Mouse (Mus musculus): Measurements from ENCODE around the gene Anapc2. TPM values are rescaled to one million over a fixed set of nuclear protein-coding genes. Genes with fewer than 3 reads are reported as not detected.

Gene Anapc2
- total RNA-seq (2021): 10 to 100 TPM; 29.7 to 32.3 TPM
- long read RNA-seq, experiment 1, transcript Anapc2-201 (13 exons, 3,004 nt): major isoform, 34 of 40 reads
- long read RNA-seq, experiment 1, partial matches to known transcripts: 5 of 40 reads
- long read RNA-seq, experiment 1, other reads (novel, unspliced or antisense): 1 of 40 reads
- long read RNA-seq, experiment 2, transcript Anapc2-201 (13 exons, 3,004 nt): major isoform, 43 of 49 reads
- long read RNA-seq, experiment 2, partial matches to known transcripts: 1 of 49 reads
- long read RNA-seq, experiment 2, other reads (novel, unspliced or antisense): 5 of 49 reads

DNA sequence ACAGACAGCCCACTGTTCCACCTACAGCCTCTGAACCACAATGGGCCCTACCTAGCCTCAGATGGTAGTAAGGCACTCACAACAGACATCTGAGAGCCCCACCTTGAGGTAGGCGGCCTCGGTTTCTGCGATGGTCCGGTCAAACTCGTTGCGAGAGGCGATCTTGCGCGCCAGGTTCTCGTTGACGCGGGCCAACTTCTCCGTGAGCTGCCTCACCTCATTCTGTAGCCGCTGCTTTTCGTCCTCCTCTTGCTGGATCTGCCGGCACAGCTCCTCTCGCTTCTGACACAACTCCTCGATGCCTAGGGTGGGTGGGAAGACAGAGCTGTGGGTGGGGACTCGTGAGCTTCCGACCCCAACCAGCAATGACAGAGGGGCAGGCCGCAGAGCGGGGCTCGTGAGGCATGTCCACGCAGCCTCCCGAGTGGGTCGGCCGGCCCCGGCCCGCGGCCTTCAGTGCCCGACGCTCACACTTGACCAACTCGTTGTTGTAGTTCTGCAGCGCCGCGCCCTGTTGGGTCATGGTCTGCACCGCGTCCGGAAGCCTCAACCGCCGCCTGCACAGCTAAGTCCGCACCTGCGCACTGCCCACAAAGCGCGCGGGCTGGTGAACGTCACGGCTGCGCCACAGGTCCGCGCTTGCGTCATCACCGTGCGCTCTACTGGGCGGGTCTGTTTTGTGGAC, at the start of gene Anapc2, which contains the start of gene Ssna1:
Anapc2 (plus strand) TSS at position 652 of the 685 bp plus-strand sequence.
Ssna1 (minus strand) TSS at position 612 of the 685 bp plus-strand sequence.
- intact Hi-C loops (cut with DNase I): loop anchor here (5.0 kb wide), 2 partner anchors 60 to 80 kb away; partner anchors contain the start of gene Man1b1
- peak; percentile 98 for DNase-seq
- H3K4me3 ChIP-seq: peak within 1 kb of the TSS; percentile 98
- H3K27ac ChIP-seq: peak within 1 kb of the TSS; percentile 97
- TF ChIP-seq CTCF (IDR thresholded peaks at IDR 0.05): peak; percentile 53

DNA sequence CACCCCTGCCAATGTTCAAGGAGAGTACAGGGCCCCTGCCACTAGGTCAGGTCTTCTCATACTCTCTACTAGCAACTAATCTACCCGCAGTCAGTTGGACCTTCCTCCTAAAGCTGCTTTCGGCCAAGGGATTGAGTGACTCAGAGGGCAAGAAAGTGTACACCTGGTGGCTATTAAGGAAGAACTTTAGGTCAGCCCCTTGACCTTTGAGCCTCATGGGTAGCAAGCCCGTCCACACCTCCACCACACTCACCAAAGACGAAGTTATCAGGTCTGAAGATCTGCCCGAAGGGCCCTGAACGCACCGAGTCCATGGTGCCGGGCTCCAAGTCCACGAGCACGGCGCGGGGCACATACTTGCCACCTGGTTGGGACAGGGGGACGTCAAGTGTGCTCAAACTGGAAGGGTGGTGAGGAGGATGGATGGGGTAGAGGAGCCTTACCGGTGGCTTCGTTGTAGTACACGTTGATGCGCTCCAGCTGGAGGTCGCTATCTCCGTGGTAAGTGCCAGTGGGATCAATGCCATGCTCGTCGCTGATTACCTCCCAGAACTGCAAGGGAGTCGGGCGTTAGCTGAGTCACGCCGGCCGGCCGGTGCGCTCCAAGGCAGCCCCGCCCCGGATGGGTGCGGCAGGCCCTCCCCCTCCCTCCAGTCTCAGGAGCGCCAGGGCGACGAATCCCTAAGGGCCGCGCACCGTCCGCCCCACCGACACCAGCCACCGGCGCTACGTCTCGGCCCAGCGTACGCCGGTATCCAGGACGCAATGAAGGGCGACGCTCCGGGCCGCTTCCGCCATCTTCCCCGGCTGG, 48.4 kb upstream of the Anapc2 start:
- peak; percentile 94 for DNase-seq
- no peak for TF ChIP-seq CTCF (IDR thresholded peaks at IDR 0.05)
- intact Hi-C loops (cut with DNase I): no loop called here
- Histone ChIP-seq H3K27ac (peak overlapping the region; percentile 97), H3K4me3 (peak overlapping the region; percentile 93)

DNA sequence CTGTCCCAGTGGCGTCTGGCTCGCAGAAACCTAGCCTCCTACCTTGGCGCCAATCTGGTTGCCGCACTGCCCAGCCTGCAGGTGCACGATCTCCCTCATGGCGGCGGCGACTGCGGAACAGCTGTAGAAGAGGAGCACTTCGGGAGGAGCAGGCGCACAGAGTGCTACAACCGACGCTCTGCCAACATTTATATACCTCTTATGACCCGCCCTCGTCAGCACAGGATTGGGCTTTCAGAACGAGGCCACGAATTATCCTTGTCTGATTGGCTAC, 47.8 kb upstream of the Anapc2 start, which contains the start of gene Tubb4b:
Tubb4b (minus strand) TSS at position 211 of the 274 bp plus-strand sequence.
- intact Hi-C loops (cut with DNase I): no loop called here
- Histone ChIP-seq H3K4me3 (peak within 1 kb of the TSS; percentile 93), H3K27ac (peak within 1 kb of the TSS; percentile 98)
- TF ChIP-seq CTCF (IDR thresholded peaks at IDR 0.05): peak; percentile 37; the same call in 1 of the 2 replicates
- DNase-seq: no peak

DNA sequence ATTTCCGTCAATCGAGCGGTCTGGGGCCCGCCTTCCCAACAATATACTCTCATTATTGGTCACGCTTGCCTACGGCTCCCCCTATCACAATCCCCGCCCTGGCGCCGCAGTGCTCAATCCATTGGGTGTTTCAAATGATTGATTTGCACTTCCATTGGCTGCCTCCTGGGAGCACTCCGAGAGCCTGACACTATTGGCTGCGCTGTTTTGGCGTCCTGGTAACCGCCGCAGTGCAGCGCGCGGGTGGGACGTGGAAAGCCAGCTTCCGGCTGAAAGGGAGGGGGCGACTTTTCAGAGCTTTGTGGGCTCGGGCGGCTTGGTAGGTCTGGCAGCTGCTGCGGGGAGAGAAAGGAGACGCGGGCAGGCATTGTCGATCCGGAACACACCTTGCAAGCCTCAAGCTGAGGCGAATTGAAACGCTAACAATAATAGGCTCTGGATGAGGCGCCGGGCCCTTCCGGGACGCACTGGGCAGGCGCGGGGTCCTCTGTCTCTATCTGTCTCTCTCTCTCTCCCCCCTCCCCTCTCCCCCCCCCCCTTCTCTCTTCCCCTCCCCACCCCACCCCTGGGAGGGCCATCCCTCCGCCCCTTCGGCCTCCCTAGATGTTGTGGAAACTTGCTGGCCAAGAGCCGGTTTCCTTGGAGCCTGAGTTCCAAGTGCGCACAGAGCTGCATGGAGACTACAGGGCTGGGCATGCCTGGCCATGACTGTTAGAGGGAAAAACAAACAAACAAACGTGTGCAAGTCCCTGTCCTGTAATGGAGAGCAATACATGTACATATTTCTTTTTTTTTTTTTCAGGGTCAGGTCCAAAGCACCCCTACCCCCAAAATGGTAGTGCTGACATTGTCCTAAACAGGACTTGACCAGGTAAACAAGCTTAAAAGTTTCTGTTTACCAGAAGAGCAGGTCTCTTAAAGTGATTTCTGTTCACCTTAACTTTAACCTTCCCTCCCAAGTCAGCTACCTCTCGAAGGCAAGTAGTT, 47.2 kb upstream of the Anapc2 start:
- Histone ChIP-seq H3K27ac (peak overlapping the region; percentile 98), H3K4me3 (peak overlapping the region; percentile 93)
- TF ChIP-seq CTCF (IDR thresholded peaks at IDR 0.05): no peak
- intact Hi-C loops (cut with DNase I): loop anchor here (5.0 kb wide), 1 partner anchor 67 kb away; no protein-coding TSS in a partner anchor
- peak; percentile 99 for DNase-seq

DNA sequence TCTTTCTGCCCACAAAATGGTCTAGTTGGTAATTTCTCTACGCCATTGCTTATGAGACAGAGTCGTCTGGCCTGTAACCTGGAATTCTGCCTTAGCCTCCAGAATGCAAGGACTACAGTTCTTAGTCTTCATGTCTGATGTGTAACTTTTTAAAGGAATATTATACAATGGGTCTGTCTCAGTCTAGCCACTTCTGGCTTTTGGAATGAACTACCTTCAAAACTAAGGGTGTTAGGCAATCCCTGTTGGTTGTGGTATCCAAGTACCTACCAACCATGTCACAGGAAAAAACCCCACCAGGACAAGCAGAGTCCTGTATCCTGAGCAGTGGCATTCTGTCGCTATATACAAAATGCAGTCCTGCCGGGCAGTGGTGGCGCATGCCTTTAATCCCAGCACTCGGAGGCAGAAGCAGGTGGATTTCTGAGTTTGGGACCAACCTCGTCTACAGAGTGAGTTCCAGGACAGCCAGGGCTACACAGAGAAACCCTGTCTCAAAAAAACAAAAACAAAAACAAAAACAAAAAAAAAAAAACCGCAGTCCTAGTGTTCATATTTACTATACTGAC, 46.4 kb upstream of the Anapc2 start:
- DNase-seq: no peak
- peak overlapping the region; percentile 98 for H3K27ac ChIP-seq
- intact Hi-C loops (cut with DNase I): loop anchor here (5.0 kb wide), 1 partner anchor 66 kb away; no protein-coding TSS in a partner anchor
- peak overlapping the region; percentile 72 for H3K4me3 ChIP-seq
- no peak for TF ChIP-seq CTCF (IDR thresholded peaks at IDR 0.05)

DNA sequence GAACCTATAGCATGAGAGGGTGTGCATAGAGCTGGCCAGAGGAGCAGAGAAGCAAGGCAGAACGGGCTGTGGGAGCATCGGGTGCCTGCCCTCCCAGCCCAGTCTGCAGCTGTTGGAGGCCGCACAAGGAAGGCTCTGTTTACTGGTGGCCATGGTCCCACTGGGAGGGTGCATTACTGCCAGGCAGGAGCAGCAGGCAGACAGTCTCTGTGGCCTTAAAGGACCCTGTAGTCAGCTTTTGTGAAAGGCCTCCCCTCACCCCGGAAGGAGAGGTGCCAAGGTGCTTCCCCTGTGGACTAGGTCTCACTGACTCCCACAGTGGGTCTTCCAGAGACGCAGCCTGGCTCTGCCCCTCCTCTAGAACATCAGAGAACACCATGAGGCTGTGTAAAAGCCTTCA, 45.4 kb upstream of the Anapc2 start:
- Histone ChIP-seq H3K27ac (peak overlapping the region; percentile 98), H3K4me3 (peak overlapping the region; percentile 26; the same call in 1 of the 2 replicates)
- TF ChIP-seq CTCF (IDR thresholded peaks at IDR 0.05): no peak
- intact Hi-C loops (cut with DNase I): loop anchor here (5.0 kb wide), 1 partner anchor 65 kb away; no protein-coding TSS in a partner anchor
- peak; percentile 83 for DNase-seq

DNA sequence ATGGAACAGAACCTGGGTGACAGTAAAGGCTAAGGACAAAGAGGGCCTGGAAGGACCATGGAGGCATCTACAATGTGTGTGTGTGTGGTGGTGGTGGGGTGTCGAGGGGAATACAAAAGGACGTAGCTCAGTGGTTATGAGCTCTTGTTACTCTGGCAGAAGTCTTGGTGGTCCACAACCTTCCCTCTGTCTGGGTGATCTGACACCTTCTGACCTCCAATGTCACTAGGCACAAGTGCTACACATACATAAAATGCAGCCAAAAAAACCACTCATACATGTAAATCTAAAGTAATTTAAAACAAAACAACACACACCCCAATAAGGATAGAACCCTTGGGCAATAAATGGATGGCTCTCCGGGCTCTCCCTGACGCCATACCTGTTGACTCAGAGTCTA, 44.9 kb upstream of the Anapc2 start:
- Histone ChIP-seq H3K27ac (peak overlapping the region; percentile 98), H3K4me3 (no peak overlapping the region)
- no peak for TF ChIP-seq CTCF (IDR thresholded peaks at IDR 0.05)
- intact Hi-C loops (cut with DNase I): loop anchor here (5.0 kb wide), 1 partner anchor 65 kb away; no protein-coding TSS in a partner anchor
- DNase-seq: no peak

DNA sequence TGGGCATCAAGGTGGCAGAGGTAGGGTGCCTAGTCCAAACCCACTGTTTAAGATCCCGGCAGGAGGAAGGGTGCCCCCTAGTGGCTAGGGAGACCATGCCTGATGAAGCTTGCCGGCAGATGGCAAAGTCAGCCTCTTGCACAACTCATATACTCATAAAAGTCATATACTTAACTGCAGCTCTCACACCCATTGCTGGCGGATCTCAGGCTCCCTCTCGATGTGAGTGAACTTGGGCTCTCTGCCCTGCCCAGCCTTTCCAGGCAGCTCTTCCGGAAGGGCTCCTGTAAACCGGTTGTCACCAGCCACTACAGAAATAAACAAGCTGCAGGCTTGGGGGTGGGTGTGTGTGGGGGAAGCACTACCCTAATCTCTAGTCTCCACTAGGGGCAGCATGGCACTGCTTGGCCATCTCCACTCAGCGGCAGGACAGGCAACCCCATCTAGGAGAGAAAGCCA, 43.8 kb upstream of the Anapc2 start:
- DNase-seq: peak; percentile 91
- Histone ChIP-seq H3K4me3 (peak overlapping the region; percentile 61), H3K27ac (peak overlapping the region; percentile 98)
- TF ChIP-seq CTCF (IDR thresholded peaks at IDR 0.05): peak; percentile 73
- intact Hi-C loops (cut with DNase I): loop anchor here (1.0 to 5.0 kb wide), 3 partner anchors 27 to 64 kb away; partner anchors contain the start of gene Tmem203

DNA sequence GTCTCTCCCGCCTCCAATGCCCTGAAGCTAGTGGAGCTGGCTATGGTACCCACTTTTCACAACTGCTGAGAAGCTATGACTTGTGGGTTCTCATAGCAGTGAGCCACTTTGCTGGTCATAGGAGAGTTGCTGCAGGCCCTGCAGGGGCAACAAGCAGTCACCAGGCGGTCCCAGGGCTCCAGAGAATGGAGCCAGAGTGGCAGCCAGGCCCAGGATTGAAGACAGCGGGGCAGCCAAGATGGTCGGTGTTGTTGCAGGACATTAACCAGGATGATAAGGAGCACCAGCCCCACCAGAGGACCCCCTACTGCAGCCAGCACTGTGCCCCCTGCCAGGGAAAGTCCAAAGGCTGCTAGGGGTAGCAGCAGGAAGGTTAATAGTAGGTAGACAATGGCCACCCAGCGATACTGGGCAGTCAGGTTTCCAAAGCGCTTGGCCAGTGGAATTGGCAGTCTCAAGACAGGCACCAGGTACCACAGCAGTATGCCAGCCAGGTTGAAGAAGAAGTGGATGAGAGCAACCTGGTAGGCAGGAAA, 43.2 kb upstream of the Anapc2 start:
- H3K27ac ChIP-seq: peak overlapping the region; percentile 98
- TF ChIP-seq CTCF (IDR thresholded peaks at IDR 0.05): no peak
- intact Hi-C loops (cut with DNase I): loop anchor here (1.0 to 5.0 kb wide), 3 partner anchors 26 to 63 kb away; partner anchors contain the start of gene Tmem203
- no peak for DNase-seq
- H3K4me3 ChIP-seq: peak overlapping the region; percentile 61

DNA sequence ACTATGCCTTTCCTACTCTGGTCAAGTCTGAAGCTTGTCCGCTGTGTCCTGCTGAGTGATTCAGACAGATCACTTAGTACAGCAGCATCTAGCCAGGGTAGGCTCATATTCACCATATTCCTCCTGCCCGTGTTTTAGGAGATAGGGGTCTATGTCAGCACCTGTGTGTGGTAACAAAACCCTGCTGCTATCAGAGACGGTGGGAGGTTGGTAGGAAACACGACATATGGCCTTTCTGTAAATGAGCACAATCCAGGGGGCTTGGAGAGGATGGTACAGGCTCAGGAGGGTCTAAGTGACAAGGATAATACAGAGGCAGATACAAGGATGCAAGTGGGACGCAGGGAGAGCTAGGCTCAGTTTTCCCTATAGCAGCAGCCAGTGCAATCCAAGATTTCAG, 42.7 kb upstream of the Anapc2 start:
- DNase-seq: no peak
- intact Hi-C loops (cut with DNase I): loop anchor here (5.0 kb wide), 1 partner anchor 63 kb away; no protein-coding TSS in a partner anchor
- peak overlapping the region; percentile 98; the same call in 1 of the 2 replicates for H3K27ac ChIP-seq
- H3K4me3 ChIP-seq: no peak overlapping the region
- TF ChIP-seq CTCF (IDR thresholded peaks at IDR 0.05): no peak

Data from gastrocnemius, adult 2 months (tissue).